Mouse (Mus musculus) megakaryocyte, adult 5-6 weeks (primary cell): ENCODE measurements around the gene Pecam1. TPM values are rescaled to one million over a fixed set of nuclear protein-coding genes. Genes with fewer than 3 reads are reported as not detected.
A peak's percentile ranks its signal among the peaks of the same experiment; 100 is the strongest.
"Not testable (repeated sequence)": the region's sequence is repeated elsewhere in the genome, so short reads cannot be mapped to it uniquely, and the experiment has no call there.

Experiments
- ATAC-seq: 2 replicates; pipeline ENCODE4 v1.8.0; 2016; ENCODE audit warnings: mild to moderate bottlenecking, inconsistent platforms; ENCODE audit not compliant: poor library complexity, severe bottlenecking
- total RNA-seq, 2 experiments: library from RNA; stranded (forward) in 1 of 2; stranded (reverse) in 1 of 2; fragments of 153-499, 151-499 nt in 1 of 2; fragments of 221-1000, 200-1000 nt in 1 of 2; gene quantifications; 2 replicates each; pipeline versions ENCODE4 v1.2.3 to v1.2.4; 2015 to 2017

The Pecam1 gene
- total RNA-seq, 2 experiments from 2014 or later = 22.6 to 26.2 TPM

DNA sequence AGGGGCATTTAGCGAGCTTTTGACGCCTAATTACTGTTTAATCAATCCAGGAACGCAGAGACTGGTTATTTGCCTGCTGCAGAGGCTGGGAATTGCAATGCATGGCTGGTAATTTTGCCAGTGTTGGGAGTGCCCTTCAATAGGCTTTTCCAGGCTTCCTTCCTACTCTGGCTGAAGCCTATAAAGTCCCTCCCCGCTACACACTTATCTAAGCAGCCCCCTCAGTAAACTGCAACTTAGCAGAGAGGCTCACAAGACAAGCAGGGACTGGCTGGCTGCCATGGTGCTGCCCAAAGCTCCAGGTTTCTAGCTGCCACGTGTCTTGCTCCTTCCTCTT is 111.1 kb downstream of the Pecam1 start:
- no peak for ATAC-seq

DNA sequence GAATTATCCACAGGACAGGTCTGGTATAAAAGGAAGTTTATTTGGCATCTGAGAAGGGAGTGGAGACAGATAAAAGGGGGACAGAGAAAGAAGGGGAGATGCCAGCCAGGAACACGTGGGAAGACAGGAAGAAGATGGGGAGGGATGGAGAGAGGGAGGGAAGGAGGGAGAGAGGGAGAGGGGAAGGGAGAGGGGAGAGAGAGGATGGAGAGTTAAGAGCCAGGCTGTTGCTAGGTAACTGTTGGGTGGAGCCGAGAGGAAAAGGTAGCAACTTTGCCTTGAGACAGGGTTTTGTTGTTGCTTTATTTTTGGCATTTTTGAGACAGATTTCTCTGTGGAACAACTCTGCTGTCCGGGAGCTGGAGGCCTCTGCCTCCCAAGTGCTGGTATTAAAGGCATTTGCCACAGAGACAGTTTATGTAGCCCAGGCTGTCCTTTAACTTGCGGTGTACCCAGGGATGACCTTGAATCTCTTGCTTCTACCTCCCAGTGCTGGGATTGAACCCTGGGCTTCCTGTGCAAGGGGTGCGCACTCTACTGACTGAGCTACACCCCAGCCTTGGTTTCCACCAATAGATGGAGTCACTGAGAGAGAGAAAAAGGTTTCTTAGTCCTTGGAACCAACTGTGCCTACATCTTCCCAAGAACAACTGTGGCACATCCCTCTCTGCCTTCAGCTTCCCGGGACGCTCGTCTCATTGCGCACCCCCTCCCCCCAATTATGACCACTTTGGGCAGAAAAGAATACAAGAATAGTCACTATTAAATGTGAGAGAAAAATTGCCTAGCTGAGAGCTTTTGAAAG is 111.7 kb downstream of the Pecam1 start:
- no peak for ATAC-seq

DNA sequence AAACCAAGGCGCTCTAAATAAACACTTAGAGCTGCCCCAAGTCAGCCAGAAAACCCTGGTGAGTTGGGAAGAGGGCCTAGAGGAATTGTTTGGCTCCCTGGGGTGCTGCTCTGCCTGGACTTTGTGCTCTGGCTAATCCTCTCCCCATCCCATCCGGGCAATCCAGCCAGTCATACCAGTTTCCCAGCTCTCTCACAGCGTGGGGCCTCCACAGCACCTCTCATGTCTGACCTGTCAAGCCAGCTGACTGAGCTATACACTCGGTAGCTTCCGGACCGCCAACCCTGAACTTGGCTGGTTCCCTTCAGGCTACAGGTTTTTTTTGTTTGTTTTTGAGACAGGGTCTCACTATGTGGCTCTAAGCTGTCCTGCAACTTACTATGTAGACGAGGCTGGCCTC is 112.7 kb downstream of the Pecam1 start:
- no peak for ATAC-seq

DNA sequence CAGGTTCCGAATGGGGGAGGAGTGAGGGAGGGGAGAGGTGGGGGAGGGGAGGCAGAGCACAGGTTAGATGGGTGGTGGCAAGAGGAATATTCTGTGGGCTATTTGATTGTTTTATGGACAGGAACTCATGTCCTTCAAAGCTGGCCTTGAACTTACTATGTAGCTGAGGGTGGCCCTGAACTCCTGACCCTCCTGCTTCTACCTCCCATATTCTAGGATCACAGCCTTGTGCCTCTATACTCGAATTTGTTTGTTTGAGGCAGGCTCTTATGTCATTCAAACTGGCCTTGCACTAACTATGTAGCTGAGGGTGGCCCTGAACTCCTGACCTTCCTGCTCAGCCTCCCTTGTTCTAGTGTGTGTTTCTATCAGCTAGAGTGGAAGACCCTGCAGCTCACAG is 114.5 kb downstream of the Pecam1 start:
- no peak for ATAC-seq

DNA sequence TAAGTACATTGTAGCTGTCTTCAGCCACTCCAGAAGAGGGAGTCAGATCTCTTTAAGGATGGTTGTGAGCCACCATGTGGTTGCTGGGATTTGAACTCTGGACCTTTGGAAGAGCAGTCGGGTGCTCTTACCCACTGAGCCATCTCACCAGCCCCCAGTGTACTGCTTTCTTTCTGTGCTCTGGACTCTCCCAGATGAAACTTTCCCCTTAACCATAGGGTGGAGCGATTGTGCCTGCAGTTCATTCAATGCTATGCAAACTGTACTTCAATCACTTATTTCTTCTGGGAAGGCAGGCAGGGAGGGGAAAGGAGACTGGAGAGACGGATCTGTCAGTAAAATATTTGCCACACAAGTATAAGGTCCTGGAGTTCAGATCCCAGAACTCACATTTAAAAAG is 116.3 kb downstream of the Pecam1 start:
- ATAC-seq = not testable (repeated sequence)

DNA sequence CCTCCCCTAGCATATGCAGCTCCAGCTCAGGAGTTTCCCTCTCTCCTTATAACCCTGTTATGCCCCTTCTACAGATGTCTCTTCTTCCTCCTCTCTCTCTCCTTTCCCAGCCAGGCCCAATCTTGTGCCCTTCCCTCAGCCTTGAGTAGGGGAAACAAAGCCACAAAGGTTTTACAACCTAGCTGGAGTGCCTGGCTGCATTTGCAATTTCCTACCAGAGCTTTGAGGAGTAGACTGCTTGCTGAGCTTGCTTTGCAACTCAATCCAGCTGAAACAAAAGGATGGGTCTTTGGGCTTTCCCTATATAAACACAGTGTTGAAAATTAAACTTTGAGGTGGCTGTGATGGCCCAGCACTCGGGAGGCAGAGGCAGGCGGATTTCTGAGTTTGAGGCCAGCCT is 117.0 kb downstream of the Pecam1 start:
- ATAC-seq = no peak

DNA sequence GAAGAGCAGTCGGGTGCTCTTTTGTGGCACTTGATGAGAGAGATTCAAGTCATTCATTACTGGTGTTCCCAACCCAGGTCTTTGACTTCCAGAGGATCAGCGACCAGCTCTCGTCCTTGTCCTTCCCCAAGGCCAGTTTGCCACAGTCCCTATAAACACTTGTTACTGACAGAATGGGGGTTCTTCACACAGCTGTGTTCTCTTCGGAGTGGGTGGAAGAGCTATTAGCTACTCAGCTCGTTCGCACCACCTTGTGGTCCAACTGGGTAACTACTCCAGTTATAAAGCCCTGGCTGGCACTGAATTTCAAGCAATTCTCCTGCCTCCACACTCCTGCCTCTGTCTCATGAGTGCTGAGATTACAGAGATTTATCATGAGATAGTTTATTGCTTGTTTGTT is 122.7 kb downstream of the Pecam1 start:
- ATAC-seq = peak; percentile 86

DNA sequence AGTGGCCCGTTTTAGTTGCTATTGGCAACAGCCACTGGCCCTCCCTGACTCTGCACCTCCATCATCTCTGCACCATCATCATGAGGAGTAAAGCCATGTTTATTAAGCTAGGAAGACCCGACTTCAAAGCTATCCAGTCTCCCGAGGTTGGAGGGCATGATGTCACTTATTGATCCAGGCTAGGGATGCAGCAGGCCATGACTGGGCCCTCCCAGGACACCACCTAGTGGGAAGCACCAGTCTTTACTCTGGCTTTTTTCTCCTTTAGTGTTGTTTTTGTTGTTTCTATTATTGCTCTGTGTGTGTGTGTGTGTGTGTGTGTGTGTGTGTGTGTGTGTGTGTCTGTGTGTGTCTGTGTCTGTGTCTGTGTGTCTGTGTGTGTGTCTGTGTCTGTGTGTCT is 124.9 kb downstream of the Pecam1 start:
- ATAC-seq = no peak

DNA sequence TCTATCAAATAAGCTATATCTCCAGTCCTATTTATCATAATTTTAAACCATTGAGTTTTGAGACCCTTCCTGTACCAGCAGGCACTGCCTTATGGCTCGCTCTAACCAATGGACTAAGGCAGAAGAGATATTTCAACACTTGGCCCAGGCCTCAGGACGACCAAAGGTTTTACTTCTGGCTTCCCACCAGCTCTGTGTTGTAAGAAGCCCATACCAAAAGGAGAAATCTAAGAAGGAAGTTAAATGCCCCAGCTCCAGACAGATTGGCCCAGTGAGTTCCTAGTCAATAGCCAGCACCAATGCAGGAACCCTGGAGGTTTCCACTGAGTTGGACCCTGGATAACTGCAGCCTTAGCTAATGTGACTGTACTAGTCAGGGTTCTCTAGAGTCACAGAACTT is 126.8 kb downstream of the Pecam1 start:
- peak; percentile 84 for ATAC-seq

DNA sequence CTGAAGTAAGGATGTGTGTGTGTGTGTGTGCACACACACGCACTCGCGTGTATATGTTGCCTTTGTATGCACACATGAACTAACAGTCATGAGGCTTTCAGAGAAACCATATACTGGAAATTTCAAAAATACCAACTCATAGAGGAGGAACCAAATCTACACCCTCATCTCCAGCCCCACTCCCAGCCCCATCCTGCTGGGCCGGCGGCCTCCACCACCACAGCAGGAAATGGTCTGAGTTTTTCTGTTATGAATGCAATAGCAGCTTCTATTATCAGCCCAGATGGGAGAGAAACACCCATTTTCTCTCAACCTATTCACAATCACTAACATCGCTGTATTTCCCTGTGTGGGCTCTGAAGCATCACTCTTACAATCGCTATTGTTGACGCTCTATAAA is 128.4 kb downstream of the Pecam1 start:
- peak; percentile 56 for ATAC-seq

DNA sequence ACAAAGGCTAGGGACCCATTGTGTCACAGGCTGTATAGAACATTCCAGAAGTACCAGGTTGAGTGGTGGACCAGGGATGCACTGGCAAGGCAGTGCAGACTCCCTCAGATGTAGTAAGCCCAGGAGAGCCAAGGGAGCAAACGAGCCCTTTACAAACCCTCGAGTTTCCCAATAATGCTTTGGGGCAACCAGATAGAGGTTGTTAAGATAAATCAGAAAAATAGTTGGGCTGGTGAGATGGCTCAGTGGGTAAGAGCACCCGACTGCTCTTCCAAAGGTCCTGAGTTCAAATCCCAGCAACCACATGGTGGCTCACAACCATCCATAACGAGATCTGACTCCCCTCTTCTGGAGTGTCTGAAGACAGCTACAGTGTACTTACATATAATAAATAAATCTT is 131.7 kb downstream of the Pecam1 start:
- not testable (repeated sequence) for ATAC-seq

DNA sequence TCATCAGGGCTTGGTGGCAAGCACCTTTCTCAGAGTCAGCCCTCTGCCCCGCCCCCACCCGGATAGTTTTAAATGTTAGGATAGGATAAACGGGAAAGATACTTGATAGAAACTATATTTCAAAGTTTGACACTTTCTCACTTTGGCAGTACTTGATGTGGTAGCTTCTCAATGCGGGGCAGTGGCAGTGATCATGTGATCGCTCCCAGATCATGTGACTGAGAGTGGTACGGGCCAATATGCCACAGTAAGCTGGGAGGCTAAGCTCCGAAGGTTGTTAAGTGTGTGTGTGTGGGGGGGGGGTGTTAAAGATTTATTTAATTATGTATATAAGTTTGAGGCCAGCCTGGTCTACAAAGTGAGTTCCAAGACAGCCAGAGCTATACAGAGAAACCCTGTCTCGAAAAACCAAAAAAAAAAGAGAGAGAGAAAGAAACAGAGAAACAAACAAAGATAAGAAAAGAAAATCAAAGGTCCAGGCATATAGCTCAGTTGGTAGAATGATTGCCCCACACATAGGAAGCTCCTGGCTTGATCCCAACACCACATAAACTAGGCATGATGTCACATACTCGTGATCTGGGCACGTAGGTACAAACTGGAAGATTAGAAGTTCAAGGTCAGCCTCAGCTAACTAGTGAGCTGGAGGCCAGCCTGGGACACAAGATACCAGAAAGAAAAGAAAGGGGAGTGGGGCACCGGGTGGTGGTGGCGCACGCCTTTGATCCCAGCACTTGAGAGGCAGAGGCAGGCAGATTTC is 132.4 kb downstream of the Pecam1 start:
- ATAC-seq = no peak

DNA sequence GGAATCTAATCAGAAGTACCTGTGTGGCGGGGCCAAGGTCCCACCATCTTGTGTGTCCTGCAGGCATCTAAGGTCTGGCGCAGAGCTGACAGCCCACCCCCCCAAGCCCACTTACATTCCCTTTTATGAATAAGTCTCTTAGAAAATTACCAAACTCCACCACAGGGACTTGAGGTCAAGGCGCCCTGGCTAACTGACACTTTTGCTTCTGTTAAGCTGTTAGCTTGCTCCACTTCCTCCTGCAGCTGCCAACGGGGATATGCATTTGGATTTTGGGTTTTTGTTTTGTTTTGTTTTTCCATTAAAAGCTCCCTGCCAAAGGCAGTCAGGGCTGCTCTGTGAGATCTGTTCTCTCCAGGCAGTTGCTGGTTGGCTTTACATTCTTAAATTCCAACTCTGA is 134.9 kb downstream of the Pecam1 start:
- no peak for ATAC-seq

DNA sequence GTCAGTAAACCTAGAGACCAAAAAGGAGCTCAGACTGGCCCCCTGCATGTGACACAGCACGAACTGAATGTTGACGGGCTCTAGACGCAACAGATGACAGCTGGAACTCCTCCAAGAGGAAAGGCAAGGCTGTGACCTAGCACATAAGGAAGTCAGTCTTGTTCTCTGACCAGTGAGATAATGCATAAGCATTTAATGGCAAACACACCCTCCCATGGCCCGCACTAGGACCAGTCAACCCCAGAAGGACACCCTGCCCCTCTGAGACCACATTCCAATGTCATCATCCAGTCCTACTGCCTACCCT is 136.1 kb downstream of the Pecam1 start:
- peak; percentile 29 for ATAC-seq

DNA sequence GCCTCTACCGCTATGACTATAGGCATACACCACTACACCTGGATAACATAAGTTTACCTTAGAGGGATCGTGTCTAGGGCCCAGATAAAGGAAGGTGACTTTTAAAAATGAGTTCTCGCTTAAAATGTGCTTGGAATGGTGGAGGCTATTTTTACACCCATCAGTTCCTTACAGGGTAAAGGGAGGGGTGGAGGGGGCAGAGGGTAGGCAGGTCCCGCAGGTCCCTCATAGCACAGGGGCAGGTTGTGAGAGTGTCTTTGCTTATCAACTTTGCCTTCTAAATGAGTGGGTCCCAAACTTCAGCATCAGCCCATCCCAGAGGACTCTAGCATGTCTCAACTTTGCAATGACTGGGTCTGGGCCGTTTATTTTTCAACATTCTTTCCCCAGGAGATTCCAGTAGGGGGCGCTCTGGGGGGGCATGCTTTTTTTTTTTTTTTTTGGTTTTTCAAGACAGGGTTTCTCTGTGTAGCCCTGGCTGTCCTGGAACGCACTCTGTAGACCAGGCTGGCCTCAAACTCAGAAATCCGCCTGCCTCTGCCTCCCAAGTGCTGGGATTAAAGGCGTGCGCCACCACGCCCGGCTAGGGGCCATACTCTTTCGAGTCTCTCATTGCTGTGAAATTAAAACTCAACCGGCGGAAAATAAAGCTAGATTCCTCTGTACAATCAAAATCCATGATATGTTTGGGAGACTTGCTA is 136.6 kb downstream of the Pecam1 start:
- ATAC-seq = no peak

DNA sequence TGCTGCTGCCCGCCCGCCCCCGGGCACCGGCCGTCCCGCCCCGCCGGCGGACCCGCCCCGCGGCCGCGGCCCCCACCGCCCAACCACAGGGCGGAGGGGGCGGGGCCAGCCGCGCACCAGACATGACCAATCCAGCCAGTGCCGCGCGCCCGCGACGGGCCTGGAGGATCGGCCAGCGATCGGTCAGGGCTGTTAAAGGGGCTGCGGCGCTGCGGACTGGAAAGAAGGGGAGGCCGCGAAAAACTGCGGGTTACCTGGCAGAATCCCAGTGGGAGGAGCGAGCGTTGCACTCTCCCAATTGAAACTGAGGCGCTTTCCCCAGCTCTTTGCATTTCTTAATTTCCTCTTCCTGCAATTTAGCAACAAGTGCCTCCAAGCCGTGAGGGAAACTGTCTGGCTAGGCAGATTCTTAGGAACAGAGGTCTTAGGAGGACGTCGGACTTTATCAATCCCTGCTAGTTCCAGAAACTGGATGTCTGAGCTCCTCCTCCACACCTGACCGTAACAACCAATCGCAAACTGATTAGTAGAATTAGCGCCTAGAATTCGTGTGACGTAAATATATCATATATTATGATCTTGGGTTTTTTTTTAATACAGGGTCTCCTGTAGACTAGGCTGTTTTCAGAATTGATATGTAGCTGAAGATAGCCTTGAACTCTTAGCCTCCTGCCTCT is 137.3 kb downstream of the Pecam1 start, which contains the start of gene Tex2:
Tex2 (minus strand) TSS at position 463 of the 677 bp plus-strand sequence.
- peak; percentile 85 for ATAC-seq

DNA sequence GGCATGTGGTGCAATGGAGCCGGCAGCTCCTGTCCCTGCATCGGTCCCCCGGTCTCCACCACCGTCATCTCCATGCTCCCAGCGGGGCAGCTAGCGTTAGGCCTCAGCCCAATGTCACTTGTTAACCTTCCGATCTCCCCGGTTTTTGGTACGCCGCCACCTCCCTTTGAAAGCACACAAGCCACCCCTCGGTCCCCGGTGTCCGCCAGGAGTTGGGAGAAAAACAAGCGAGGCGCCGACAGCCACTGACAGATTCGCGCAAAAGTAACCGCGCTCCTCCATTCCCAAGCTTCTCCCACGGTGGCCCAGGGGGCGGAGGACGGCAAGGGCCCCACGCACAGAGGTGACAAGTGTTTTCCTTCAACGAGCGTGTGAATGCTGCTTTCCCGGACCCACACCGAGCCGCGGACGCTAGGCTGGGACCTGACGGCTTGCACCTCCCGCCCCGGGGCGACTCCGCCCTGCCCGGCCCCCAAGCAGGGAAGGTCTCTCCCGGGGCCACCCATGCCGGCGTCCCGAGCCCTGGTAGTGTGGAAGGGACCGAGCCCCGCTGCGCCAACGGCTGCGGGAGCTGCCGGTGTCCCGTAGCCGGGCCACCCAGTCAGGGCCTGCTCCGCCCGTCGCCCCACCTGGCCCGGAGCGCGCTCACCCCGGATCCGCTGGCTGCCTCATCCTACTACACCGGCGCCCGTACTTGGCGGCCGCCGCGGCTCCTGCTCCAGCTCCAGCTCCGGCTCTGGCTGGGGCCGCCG is 138.0 kb downstream of the Pecam1 start:
- peak; percentile 28 for ATAC-seq

DNA sequence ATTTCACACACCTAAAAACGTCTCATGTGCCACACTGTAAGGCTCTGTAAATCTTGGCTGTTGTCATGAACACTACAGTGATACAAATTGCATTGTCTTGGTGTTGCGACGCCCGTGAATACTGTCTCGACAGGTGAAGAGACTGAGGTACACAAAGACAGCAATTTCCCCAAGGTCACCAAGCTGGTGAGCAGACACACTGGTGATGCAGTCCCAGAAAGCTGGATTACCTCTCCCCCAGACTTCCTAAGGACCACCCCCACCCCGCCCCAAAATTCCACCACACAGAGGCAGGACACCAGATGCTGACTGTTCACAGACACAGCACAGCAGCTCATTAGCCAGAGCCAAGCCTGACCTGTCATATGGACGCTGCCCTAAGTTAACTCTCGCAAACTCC is 140.7 kb downstream of the Pecam1 start:
- ATAC-seq = no peak

DNA sequence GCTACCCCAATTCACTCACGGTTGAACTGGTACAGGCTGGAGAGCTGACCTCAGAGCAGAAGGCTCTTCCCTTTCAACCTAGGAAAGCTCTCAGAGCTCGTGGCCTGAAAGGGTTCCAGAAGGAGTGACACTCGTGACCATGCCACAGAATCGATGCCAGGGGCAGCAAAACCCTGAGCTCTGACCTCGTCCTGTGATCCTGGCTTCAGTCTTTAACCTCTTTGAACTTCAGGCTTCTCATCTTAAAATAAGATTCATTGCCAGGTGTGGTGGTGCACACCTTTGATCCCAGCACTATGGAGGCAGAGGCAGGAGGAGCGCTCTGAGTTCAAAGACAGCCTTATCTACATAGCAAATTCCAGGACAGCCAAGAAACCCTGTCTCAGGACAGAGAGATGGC is 143.1 kb downstream of the Pecam1 start:
- ATAC-seq = no peak

DNA sequence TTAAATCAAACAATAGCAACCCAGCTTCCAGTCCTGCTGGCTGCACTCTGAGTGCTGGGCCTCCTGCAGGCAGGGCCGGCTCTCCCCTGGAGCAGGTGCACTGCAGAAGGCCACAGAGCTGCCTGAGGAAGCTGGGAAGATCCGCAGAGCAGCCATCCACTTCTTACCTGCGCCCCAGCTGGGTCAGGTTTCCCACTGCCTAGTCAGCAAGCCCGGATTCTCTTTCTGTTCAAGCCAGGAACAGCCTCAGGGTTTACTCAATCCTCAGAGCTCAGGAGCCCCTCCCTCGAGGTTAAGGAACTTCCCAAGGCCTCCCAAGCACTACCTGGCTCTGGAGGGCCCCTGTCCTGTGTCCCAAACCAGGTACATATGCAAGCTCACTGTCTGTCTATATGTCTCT is 144.4 kb downstream of the Pecam1 start:
- ATAC-seq = no peak
